Mouse (Mus musculus) adrenal gland, postnatal 36 days (tissue): ENCODE data around the gene Mroh7. TPM values are rescaled to one million over a fixed set of nuclear protein-coding genes. Genes with fewer than 3 reads are reported as not detected.

Experiments
- DNase-seq, 2 experiments: peaks; one replicate each; pipeline ENCODE4 v3.0.0; 2021; ENCODE audit warnings: mixed read lengths in 1 of 2
- total RNA-seq, 2 experiments: library from RNA; stranded (reverse); gene quantifications; 2 replicates each; pipeline ENCODE4 v1.2.3; 2021

Mroh7 gene
- total RNA-seq, 2 experiments from 2014 or later, result 0.76 to 1.1 TPM

DNA sequence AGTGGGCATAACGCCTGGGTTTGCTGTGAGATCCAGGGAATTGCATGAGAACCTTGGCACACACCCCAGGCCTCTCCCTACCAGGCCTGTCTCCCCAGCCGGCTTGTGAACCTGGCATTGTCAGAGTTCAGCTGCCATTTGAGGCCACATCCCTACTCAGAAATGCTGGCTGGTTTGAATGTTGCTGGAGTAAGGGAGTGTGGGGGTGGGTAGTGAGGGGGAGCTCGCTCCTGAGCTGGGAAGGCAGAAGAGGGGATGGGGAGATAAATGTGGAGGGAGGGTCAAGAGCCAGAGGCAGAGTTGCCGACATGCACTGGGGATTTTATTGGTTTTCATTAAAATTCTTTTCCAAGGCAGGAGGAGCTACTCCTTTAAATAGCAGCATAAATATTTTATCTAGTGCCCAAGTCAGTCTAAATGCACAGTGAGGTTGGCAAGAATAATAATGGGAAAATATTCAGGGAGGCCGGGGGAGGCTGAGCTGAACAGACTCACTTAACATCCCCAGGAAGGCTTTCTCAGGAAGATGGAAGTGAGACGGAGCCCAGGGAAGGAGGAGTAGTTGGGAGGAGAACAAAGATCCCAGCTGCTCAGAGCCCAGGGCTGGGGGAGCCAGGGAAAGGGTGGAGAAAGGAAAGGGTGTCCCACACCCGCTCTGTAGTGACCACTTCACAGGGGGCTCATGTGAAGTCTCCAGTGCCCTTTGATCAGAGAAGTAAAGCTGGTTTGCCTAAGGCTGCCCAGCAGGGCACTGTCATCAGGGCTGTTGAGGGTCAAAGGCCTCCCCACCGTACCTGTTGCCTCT is 97.2 kb downstream of the Mroh7 start:
- no peak for DNase-seq

DNA sequence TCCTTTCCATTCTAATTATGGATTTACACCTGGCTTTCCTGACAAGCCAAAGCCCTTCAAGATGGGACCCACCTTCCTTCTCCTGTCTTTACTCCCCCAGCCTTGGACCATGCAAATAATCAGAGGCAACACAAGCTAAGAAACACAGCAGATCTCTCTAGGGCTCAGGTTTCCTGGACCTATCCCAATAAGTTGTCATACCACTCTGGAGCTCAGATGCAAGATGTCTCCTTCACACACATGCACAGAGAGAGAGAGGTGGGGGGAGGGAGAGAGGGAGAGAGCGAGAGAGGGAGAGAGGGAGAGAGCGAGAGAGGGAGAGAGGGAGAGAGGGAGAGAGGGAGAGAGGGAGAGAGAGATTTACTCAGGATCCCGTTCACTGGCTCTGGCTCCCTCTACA is 98.4 kb downstream of the Mroh7 start:
- DNase-seq, result no peak

Other genes starting within 250 kb of the Mroh7 start
- gene Bsnd, start 238.6 kb downstream of the Mroh7 start, total RNA-seq, result not detected
- 100 to 1,000 TPM in 1 of 2 experiments, 10 to 100 TPM in 1; 74.5 to 299 TPM for gene Dhcr24, start 169.9 kb downstream of the Mroh7 start, total RNA-seq
- gene Lexm, start 113.7 kb downstream of the Mroh7 start, total RNA-seq, result not detected
- gene Ttc22, start 108.5 kb downstream of the Mroh7 start, total RNA-seq, result not detected
- 1 to 10 TPM; 3.9 to 5.7 TPM for gene Pars2, start 79.9 kb downstream of the Mroh7 start, total RNA-seq
- gene Ttc4, start 52.0 kb downstream of the Mroh7 start, total RNA-seq, result 10 to 100 TPM; 23.4 to 24.4 TPM
- gene Fam151a, start 3.0 kb upstream of the Mroh7 start, total RNA-seq, result under 1 TPM in 1 of 2 experiments, not detected in 1; 0.17 TPM
- gene Acot11, start 74.1 kb upstream of the Mroh7 start, total RNA-seq, result 10 to 100 TPM; 49.5 to 60.7 TPM
- 10 to 100 TPM; 71.2 to 85.4 TPM for gene Ssbp3, start 179.8 kb upstream of the Mroh7 start, total RNA-seq